Mouse (Mus musculus) embryonic facial prominence, embryonic 15.5 days (tissue): ENCODE results near the gene Tent4a. TPM values are rescaled to one million over a fixed set of nuclear protein-coding genes. Genes with fewer than 3 reads are reported as not detected.

Source experiments
- ATAC-seq: fragments of 200-750 bp; cut with Nextera tagmentation; 2 replicates; pipeline ENCODE4 v1.8.0; 2017; ENCODE audit warnings: low read depth, moderate TSS enrichment; ENCODE audit not compliant: insufficient number of reproducible peaks, low FRiP score, low TSS enrichment
- H3K27ac ChIP-seq: fragments of 300-500 bp; sonication (generic); replicated peaks from 2 replicates; pipeline ENCODE4 v1.5.1; 2015; ENCODE audit warnings: mild to moderate bottlenecking, inconsistent platforms
- H3K27me3 ChIP-seq: fragments of 300-500 bp; sonication (generic); 2 replicates; pipeline ENCODE4 v1.6.1; 2015; ENCODE audit warnings: inconsistent platforms
- H3K36me3 ChIP-seq: fragments of 300-500 bp; sonication (generic); 2 replicates; pipeline ENCODE4 v1.6.1; 2015; ENCODE audit warnings: mild to moderate bottlenecking, inconsistent platforms
- H3K4me1 ChIP-seq: fragments of 300-500 bp; sonication (generic); 2 replicates; pipeline ENCODE4 v1.6.1; 2015; ENCODE audit warnings: inconsistent platforms
- H3K4me2 ChIP-seq: fragments of 300-500 bp; sonication (generic); replicated peaks from 2 replicates; pipeline ENCODE4 v1.6.1; 2015; ENCODE audit warnings: mild to moderate bottlenecking, inconsistent platforms
- H3K4me3 ChIP-seq: fragments of 300-500 bp; sonication (generic); replicated peaks from 2 replicates; pipeline ENCODE4 v1.5.1; 2015; ENCODE audit warnings: mild to moderate bottlenecking, inconsistent platforms
- H3K9ac ChIP-seq: fragments of 300-500 bp; sonication (generic); 2 replicates; pipeline ENCODE4 v1.6.1; 2015; ENCODE audit warnings: inconsistent platforms
- H3K9me3 ChIP-seq: fragments of 300-500 bp; sonication (generic); replicated peaks from 2 replicates; pipeline ENCODE4 v1.6.1; 2016; ENCODE audit warnings: inconsistent platforms
- WGBS: fragments of 180-500 bp; shearing (Covaris S2); methylation state at CpG from one replicate; pipeline ENCODE4 v1.1.7; 2015; 5-methylcytosine and 5-hydroxymethylcytosine counted together
- polyA plus RNA-seq: library from polyadenylated mRNA; unstranded; fragments of >200 nt; fragmentation: Nextera tagmentation; extraction: Ambion mirVana; gene quantifications from 2 replicates; pipeline ENCODE4 v1.2.1, GENCODE M21; 2015

Gene Tent4a
- polyA plus RNA-seq, 1 experiment from 2014 or later = 6.0 TPM

DNA sequence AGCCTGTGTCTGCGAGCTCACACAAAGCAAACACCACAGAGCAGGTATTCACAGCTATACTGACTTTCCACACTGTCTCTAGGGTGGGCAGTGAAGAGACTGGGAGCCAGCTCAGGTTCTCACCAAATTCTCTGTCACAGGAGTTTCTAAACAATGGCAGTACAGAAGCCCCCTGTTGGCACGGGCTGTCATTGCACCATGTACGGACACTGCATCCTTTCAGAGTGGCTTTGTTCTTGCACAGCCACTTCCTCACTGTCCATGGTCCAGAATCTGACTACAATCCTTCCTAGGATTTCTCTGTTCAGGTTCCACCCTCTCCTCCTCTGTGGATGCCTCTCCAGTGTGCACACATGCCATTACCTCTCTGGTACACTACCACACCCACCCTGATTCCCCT lies 10.6 kb upstream of the Tent4a start:
- no peak overlapping the region for H3K4me3 ChIP-seq
- H3K9me3 ChIP-seq = no peaks in the 10 kb centered on the region
- H3K27ac ChIP-seq = no peak overlapping the region
- no peak for ATAC-seq
- H3K4me1 ChIP-seq = peaks cover 13% of the 10 kb centered on the region; the same call in 1 of the 2 replicates
- H3K36me3 ChIP-seq = no peaks in the 10 kb centered on the region
- WGBS = 26% methylated on average over 3 of the region's 3 CpGs
- H3K9ac ChIP-seq = no peak overlapping the region
- H3K4me2 ChIP-seq = no peak overlapping the region
- no peaks in the 10 kb centered on the region for H3K27me3 ChIP-seq

DNA sequence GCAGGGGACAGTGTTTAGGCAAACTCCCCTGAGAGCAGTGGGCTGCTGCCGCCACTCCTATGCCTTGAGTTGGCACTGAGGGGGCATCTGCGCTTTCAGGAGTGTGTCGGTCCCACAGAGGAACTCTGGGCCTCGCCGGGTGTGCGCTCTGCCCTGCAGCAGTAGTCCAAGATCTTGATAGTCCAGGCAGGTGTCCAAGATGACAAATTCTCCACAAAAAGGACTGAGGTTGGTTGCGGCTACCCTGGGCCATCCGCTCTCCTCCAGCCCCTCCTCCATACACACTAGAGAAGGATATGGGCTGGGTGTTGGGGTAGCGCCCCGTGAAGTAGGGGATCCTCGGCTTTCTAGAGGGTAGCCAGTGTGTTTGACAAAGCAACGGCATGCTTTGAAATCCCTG lies 9.2 kb upstream of the Tent4a start:
- H3K9ac ChIP-seq = no peak overlapping the region
- 0 out of 2 replicates have a peak, but pooled peaks have one; percentile 36 for ATAC-seq
- no peaks in the 10 kb centered on the region for H3K9me3 ChIP-seq
- H3K4me3 ChIP-seq = no peak overlapping the region
- WGBS = 50% methylated on average over 12 of the region's 12 CpGs
- no peaks in the 10 kb centered on the region for H3K36me3 ChIP-seq
- no peak overlapping the region for H3K27ac ChIP-seq
- H3K4me1 ChIP-seq = peaks cover 18% of the 10 kb centered on the region
- no peaks in the 10 kb centered on the region for H3K27me3 ChIP-seq
- no peak overlapping the region for H3K4me2 ChIP-seq

DNA sequence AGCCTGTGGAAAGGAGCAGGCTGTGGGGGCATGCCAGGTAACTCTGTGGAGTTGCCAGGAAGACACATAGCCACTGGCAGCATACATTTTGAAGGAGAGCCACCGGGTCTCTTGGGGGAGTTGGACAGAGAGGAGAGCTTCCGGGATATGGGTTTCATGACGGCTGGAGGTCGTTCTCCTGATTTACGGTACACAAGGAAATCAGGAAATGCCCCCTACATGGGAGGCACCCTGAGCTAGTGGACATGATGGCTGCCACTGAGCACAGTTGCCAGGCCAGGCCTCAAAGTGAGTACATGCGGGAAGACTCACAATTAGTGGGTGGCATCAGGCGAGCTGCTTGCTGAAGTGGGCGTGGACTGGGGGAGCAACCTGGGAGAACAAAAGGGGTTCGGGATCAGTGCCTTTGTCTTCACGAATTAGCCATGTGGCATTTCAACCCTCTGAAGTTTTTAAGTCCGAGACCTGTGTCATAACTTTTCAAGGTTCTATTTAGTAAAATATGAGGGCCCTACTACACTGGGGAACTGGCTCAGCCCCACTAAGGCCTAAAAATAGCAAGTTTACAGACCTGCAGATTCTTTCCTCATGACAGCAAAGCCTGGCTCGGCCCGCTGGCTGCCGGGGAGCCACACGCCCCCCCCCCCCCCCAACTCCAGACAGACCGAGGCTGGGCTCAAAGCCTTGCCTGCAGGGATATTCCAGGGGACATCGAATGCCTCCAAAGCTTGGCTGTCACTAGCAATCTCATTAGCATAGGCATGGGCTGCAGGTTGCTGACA lies 8.3 kb upstream of the Tent4a start:
- Histone ChIP-seq H3K9me3 (no peaks in the 10 kb centered on the region), H3K4me2 (no peak overlapping the region), H3K27ac (no peak overlapping the region), H3K4me3 (no peak overlapping the region), H3K9ac (no peak overlapping the region), H3K27me3 (no peaks in the 10 kb centered on the region), H3K4me1 (peaks cover 26% of the 10 kb centered on the region), H3K36me3 (no peaks in the 10 kb centered on the region)
- ATAC-seq = no peak
- WGBS = 38% methylated on average over 17 of the region's 17 CpGs

DNA sequence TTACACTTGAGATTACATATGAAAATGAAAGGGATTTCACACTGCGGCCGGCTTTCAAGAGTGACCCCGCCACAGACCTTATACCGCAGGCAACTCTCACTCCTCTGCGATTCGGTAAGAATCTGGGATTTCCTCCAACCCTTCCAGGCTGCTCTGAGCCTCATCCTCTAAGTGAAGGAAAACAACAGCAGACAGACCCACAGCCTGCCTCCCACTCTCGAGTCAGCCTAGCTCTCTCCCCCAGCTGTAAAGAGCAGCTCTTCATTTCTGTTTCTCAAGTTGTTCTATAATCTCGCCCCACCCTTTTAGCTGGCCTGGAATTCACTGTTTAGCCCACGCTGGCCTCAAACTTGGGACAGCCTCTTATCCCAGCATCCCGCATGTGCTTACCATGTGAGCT lies 7.4 kb upstream of the Tent4a start:
- H3K36me3 ChIP-seq = no peaks in the 10 kb centered on the region
- WGBS = 52% methylated on average over 10 of the region's 10 CpGs
- no peak overlapping the region for H3K4me2 ChIP-seq
- ATAC-seq = no peak
- H3K4me1 ChIP-seq = peaks cover 27% of the 10 kb centered on the region
- no peaks in the 10 kb centered on the region for H3K27me3 ChIP-seq
- H3K9me3 ChIP-seq = no peaks in the 10 kb centered on the region
- H3K27ac ChIP-seq = no peak overlapping the region; the same call in 1 of the 2 replicates
- H3K9ac ChIP-seq = no peak overlapping the region
- no peak overlapping the region for H3K4me3 ChIP-seq

DNA sequence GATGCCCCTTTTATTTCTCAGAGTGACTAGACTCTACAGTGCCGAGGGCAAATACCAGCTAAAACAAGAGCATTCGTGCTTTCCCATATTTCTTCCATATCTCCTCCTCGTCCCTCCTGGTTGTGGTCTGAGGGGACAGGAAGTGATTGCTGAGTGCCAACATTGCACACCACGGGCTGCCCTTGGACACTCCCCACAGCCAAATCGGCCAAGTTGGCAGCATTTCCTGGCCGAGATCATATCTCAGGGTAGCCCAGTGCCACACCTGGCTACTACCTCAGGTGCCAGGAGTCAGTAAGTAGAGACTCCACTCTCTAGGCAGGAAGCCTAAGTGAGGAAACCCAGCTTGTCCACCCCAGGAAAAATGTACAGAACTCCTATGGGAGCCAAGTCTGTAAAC lies 6.8 kb upstream of the Tent4a start:
- H3K9me3 ChIP-seq = no peaks in the 10 kb centered on the region
- 70% methylated on average over 6 of the region's 6 CpGs for WGBS
- H3K4me1 ChIP-seq = peaks cover 28% of the 10 kb centered on the region
- no peak overlapping the region for H3K4me3 ChIP-seq
- no peak overlapping the region for H3K9ac ChIP-seq
- no peak; the same call in 1 of the 2 replicates for ATAC-seq
- H3K27me3 ChIP-seq = no peaks in the 10 kb centered on the region
- no peaks in the 10 kb centered on the region for H3K36me3 ChIP-seq
- H3K4me2 ChIP-seq = no peak overlapping the region
- no peak overlapping the region for H3K27ac ChIP-seq

DNA sequence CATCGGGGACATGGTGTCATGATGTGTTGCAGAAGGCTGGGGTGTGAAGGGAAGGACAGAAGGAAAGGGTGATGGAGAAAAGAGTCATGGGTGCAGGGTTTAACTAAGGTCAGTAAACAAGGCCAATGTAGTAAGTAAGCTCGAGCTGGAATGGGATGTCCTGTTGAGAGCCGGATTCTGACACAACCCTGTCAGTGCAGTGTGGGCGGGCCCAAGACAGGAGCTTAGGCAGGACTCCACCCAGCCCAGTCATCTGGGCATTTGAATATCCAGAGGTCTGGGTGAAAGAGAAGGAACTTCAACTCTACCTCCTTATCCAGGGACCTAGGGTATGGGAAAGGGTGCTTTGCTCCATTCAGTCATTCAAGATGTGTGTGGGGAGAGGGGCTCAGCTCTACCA lies 3.9 kb upstream of the Tent4a start:
- Histone ChIP-seq H3K27ac (no peak overlapping the region), H3K36me3 (no peaks in the 10 kb centered on the region), H3K9ac (no peak overlapping the region), H3K4me1 (peaks cover 34% of the 10 kb centered on the region), H3K9me3 (no peaks in the 10 kb centered on the region), H3K4me2 (no peak overlapping the region), H3K27me3 (no peaks in the 10 kb centered on the region), H3K4me3 (no peak overlapping the region)
- WGBS = 12% methylated on average over 4 of the region's 4 CpGs
- ATAC-seq = no peak

DNA sequence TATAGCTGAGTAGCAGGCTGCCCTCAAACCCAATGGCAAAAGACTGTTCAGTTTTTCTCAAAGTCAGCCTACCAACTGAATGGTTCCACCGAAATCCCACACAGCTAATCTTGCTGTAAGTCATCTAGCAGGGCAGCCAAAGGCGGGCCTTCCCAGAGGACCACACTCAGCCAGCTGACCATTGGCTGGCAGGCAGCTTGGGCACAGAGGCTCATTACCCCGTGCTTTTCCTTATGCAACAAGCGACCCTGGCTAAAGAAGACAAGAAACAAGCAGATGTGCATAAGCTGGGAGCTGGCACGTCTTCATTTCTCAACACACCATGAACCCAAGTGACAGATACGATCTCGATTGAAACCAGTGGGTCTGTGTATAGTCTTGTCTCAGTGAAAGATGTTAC lies 2.9 kb upstream of the Tent4a start:
- Histone ChIP-seq H3K27me3 (no peaks in the 10 kb centered on the region), H3K4me2 (no peak overlapping the region), H3K9ac (no peak overlapping the region), H3K36me3 (no peaks in the 10 kb centered on the region), H3K27ac (no peak overlapping the region), H3K4me3 (no peak overlapping the region), H3K4me1 (peaks cover 35% of the 10 kb centered on the region), H3K9me3 (no peaks in the 10 kb centered on the region)
- 71% methylated on average over 7 of the region's 7 CpGs for WGBS
- ATAC-seq = no peak

DNA sequence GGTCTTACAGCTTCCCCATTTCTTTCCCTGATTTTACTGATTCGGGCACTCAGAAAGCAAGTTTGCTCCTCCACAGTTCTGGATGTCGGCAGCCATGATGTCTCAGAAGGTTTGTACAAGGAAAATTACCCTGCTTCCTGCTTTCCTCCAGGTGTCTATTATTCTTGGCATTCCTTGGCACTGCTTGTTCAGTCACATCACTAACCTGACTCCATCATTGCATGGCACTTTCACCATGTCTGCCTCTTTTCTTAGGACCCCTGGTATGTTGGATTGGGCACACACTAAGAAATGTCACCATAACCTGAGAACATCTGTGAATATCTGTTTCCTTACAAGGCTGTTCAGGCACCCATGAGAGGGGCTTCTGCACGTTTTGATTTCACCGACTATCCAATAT lies 1.6 kb upstream of the Tent4a start:
- H3K9ac ChIP-seq = no peak overlapping the region
- H3K36me3 ChIP-seq = no peaks in the 10 kb centered on the region
- ATAC-seq = no peak
- no peak overlapping the region for H3K27ac ChIP-seq
- no peaks in the 10 kb centered on the region for H3K27me3 ChIP-seq
- no peaks in the 10 kb centered on the region for H3K9me3 ChIP-seq
- WGBS = 61% methylated on average over 4 of the region's 4 CpGs
- peak overlapping the region; percentile 93; the same call in 1 of the 2 replicates for H3K4me3 ChIP-seq
- H3K4me1 ChIP-seq = peaks cover 46% of the 10 kb centered on the region
- H3K4me2 ChIP-seq = peak overlapping the region; percentile 85

DNA sequence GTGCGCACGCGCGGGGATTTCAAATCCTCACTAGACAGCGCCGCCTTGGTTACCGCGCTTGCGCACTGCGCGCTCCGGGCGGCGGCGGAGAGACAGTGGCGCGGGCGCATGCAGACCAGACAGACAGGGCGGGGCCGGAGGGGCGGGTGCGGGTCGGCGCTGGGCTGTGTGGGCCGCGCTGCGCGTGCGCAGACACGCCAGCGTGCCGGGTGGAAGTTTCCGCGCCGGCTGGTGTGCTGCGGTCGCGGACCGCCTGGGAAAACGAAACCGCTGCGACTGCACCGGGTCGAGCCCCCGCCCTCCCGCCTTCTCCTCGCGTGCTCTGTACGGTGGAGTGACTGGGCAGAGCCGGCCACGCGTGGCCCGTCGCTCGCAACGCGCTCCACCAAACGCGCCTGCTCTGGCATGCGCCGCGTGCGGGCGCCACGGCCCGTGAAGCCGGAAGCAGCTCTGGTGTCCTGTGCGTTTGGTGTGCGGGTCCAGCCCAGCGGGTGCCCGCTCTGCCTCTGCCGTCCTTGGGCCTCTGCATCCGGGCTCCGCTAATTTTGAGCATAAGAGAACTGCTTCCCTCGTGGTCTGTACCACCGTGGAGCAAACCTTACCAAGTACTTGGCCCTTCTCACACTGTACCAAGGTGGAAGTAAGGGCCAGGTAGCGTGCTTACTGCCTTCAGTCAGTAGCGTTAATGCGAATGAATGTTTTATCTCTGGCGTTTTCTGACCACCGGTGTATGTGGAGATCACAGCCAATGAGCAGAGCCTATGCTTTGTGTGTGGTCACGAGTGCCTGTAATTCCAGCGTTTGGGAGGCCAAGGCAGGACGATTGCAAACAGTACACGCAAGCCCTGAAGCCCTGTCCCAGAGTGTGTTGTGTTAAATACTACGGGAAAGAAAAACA lies 486 bp upstream of the Tent4a start:
- no peaks in the 10 kb centered on the region for H3K27me3 ChIP-seq
- H3K4me1 ChIP-seq = peaks cover 57% of the 10 kb centered on the region
- peak; percentile 96 for ATAC-seq
- WGBS = under 1% methylated on average over 77 of the region's 86 CpGs
- peak overlapping the region; percentile 93 for H3K4me3 ChIP-seq
- H3K27ac ChIP-seq = peak overlapping the region; percentile 95
- H3K9ac ChIP-seq = peak overlapping the region; percentile 71
- peaks cover 6% of the 10 kb centered on the region; the same call in 1 of the 2 replicates for H3K36me3 ChIP-seq
- peak overlapping the region; percentile 85 for H3K4me2 ChIP-seq
- no peaks in the 10 kb centered on the region for H3K9me3 ChIP-seq

DNA sequence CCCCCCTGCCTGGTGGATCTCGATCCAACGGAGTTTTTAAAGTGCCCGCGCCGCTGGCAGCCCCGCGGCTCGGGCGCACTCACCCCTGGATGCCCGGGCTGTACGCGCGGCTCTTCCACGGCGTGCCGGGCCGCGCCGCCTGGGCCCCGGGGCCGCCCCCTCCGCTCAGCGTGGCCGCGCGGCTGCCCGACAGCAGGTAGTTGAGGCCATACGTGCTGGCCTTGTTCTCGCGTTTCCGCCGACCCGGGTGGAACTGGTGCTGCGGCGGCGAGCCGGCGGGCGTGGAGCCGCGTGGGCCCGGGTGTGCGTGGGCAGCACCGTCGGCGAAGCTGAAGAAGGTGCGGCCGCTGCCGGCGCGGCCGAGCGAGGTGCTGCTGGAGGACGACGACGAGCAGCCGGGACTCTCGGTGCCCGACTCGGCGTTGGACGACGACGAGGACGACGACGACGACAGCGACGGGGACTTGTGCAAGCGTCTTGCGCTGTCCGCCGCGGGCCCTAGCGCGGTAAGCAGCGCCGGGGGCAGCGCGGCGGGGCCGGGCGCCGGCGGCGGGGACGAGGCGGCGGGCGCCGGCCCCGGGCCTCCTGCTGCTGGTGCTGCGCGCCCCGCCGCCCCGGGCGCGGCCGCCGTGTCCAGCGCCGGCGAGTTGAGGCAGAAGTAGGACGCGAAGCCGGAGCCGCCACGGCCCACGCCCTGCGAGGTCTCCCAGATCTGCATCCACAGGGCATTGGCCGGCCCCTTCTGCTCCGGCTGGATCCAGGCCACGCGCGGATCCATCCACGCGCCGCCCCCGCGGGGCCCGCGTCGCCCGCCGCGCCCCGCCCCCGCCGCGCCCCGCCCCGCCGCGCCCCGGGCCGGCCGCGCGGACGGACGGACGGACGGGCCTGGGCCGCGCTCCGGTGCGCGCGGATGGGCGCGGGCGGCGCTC lies 748 bp downstream of the Tent4a start, which contains the start of gene Nsun2:
TSS of gene Nsun2 (plus strand) at position 342 of the 929 bp plus-strand sequence.
- ATAC-seq = no peak; the same call in 1 of the 2 replicates
- under 1% methylated on average over 146 of the region's 155 CpGs for WGBS
- peak within 1 kb of the TSS; percentile 93 for H3K4me3 ChIP-seq
- peaks cover 58% of the 10 kb centered on the region for H3K4me1 ChIP-seq
- peak within 1 kb of the TSS; percentile 75 for H3K9ac ChIP-seq
- H3K27ac ChIP-seq = peak within 1 kb of the TSS; percentile 95
- H3K27me3 ChIP-seq = no peaks in the 10 kb centered on the region
- peaks cover 8% of the 10 kb centered on the region; the same call in 1 of the 2 replicates for H3K36me3 ChIP-seq
- no peaks in the 10 kb centered on the region for H3K9me3 ChIP-seq
- H3K4me2 ChIP-seq = peak within 1 kb of the TSS; percentile 85
